Mouse (Mus musculus): ENCODE results near the gene Cracr2b. TPM values are rescaled to one million over a fixed set of nuclear protein-coding genes. Genes with fewer than 3 reads are reported as not detected.

Cracr2b gene
- polyA plus RNA-seq, 1 experiment from 2014 or later, result 4.1 TPM

DNA sequence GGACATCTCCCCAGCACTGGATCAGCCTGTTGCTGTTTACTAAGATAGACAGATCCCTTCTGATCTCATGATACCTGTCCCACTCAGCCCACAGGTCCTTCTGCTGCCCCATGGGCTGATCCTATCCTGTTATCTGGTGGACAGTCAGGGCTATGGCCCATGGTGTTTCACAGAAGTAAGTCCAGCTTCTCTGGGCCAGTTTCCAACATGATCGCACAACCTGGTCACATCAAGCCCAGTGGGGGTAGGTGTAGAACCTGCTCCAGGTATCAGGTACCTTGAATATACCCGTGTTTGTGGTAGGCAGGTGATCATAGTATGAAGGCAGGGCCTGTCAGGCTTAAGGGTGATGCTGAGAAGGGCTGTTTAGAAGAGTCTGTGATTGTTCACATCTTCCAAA, 34.5 kb downstream of the Cracr2b start:
- no peaks in the 10 kb centered on the region for H3K4me1 ChIP-seq
- no peak overlapping the region for H3K4me3 ChIP-seq
- 81% methylated on average over 2 of the region's 2 CpGs for WGBS
- H3K36me3 ChIP-seq, result peaks cover 53% of the 10 kb centered on the region
- H3K9me3 ChIP-seq (replicated peaks), result no peaks in the 10 kb centered on the region
- H3K27ac ChIP-seq (replicated peaks), result no peak overlapping the region
- DNase-seq (ENCODE audit: low spot score), result no peak
- H3K27me3 ChIP-seq (ENCODE audit: low read depth, poor library complexity, severe bottlenecking), result no peaks in the 10 kb centered on the region

DNA sequence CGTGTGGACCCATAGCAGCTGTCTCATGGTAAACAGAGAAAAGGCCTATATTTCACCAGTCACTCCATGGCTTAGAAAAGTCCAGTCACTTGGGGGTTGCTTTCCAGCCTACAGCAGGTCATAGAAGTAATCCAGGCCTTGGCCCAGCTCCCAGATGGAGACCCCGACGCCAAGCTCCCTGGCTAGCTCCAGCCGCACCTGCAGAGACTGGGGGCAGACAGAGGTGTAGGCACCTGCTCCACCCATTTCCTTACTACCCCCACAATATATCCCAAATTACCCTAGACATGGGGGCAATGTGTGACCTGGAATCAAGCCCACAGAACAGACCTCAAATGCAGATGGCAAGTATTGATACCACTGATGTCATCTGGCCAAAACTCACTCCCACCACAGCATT, 35.0 kb downstream of the Cracr2b start:
- H3K36me3 ChIP-seq, result peaks cover 53% of the 10 kb centered on the region
- 89% methylated on average over 4 of the region's 4 CpGs for WGBS
- no peak for DNase-seq (ENCODE audit: low spot score)
- no peaks in the 10 kb centered on the region for H3K4me1 ChIP-seq
- no peaks in the 10 kb centered on the region for H3K27me3 ChIP-seq (ENCODE audit: low read depth, poor library complexity, severe bottlenecking)
- no peak overlapping the region for H3K27ac ChIP-seq (replicated peaks)
- no peak overlapping the region for H3K4me3 ChIP-seq
- H3K9me3 ChIP-seq (replicated peaks), result no peaks in the 10 kb centered on the region

DNA sequence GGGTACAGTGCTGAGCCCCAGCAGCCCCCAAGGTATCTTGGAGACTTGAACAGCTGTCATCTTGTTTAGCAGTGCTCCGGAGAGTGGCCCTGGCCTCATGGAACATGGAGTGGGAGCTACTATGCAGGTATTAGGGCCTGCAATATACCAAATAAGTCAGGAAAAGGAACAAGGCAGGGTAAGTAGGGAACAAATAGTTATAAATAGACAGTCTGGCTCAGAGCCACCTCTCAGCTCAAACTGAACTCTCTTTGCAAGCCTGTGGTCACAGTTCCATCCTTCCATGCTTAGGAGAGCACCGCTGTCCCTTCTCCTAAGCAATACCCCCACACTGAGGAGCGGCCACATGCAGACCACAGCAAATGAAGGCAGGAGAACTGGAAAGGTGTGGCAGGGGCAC, 36.7 kb downstream of the Cracr2b start:
- no peak for DNase-seq (ENCODE audit: low spot score)
- H3K27me3 ChIP-seq (ENCODE audit: low read depth, poor library complexity, severe bottlenecking), result no peaks in the 10 kb centered on the region
- no peaks in the 10 kb centered on the region for H3K9me3 ChIP-seq (replicated peaks)
- H3K36me3 ChIP-seq, result peaks cover 40% of the 10 kb centered on the region
- 95% methylated on average over 3 of the region's 3 CpGs for WGBS
- no peak overlapping the region for H3K27ac ChIP-seq (replicated peaks)
- H3K4me3 ChIP-seq, result no peak overlapping the region
- H3K4me1 ChIP-seq, result no peaks in the 10 kb centered on the region

DNA sequence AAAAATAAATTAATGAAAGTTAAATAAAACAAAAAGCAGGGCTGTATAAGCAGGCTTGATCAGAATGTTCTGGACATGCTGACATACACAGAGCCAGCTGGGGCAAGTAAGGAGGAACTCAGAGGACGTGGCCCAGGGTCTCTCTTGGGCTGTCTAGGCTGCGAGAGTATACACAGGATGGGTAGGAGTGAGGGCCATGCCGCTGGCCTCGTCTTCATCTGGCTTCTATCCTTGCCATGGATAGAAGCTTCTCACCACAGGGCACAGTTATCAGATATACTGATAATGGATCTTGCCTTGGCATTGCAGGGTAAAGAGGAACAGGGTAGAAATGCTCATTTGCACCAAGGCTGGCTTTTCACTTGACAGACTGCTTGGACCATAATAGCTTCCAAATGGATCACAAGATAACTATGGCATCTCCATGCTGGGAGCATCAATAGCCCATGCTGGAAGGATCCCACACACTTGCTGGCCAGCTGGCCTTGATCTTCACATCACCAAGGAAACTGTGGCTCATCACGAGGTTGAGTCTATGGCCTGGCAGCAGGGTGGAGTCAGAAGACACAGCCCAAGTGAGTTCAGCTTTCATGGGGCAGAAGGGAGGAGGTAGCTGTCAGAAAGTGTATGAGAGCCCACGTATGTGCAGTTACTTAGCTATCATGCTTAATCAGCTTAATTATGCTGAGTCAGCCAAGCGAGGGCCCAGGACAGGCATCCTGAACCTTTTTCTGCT, 41.1 kb downstream of the Cracr2b start:
- no peak overlapping the region for H3K27ac ChIP-seq (replicated peaks)
- whole genome bisulfite sequencing, result 91% methylated on average over 7 of the region's 7 CpGs
- H3K36me3 ChIP-seq, result peaks cover 24% of the 10 kb centered on the region
- H3K9me3 ChIP-seq (replicated peaks), result no peaks in the 10 kb centered on the region
- H3K4me3 ChIP-seq, result no peak overlapping the region
- DNase-seq (ENCODE audit: low spot score), result no peak
- no peaks in the 10 kb centered on the region for H3K27me3 ChIP-seq (ENCODE audit: low read depth, poor library complexity, severe bottlenecking)
- H3K4me1 ChIP-seq, result peaks cover 11% of the 10 kb centered on the region

DNA sequence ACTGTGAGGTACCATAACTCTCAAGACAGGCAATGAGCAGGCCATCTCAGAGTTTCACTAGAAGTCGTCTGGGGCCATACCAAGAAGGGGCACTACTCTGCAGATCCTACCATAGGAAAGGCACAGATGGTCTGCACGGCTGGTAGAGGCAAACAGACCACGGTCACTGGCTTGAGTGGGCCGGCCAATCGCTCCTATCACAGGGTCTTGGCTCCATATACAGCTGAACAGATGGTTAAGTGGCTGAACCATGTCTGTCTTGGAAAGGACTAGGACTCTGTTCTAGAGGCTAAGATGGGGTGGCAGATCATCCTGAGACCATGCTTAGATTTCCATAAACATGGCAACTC, 41.6 kb downstream of the Cracr2b start:
- Histone ChIP-seq H3K27ac (replicated peaks) (no peak overlapping the region), H3K9me3 (replicated peaks) (no peaks in the 10 kb centered on the region), H3K36me3 (peaks cover 24% of the 10 kb centered on the region), H3K4me3 (no peak overlapping the region), H3K27me3 (ENCODE audit: low read depth, poor library complexity, severe bottlenecking) (no peaks in the 10 kb centered on the region), H3K4me1 (peaks cover 12% of the 10 kb centered on the region)
- WGBS, result 92% methylated on average over 5 of the region's 5 CpGs
- no peak for DNase-seq (ENCODE audit: low spot score)

DNA sequence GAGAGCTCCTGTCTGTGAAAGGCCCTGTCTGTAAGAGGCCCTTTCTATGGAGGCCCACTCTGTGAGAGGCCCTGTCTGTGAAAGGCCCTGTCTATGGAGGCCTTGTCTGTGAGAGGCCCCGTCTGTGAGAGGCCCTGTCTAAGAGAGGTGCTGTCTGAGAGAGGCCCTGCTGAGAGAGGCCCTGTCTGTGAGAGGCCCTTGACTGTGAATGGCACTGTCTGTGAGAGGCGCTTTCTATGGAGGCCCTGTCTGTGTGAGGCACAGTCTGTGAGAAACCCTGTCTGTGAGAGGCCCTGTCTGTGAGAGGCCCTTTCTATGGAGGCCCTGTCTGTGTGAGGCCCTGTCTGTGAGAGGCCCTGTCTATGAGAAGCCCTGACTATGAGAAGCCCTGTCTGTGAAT, 45.4 kb downstream of the Cracr2b start:
- H3K4me1 ChIP-seq, result peaks cover 30% of the 10 kb centered on the region
- H3K4me3 ChIP-seq, result peak overlapping the region; percentile 16; the same call in 1 of the 2 replicates
- H3K27me3 ChIP-seq (ENCODE audit: low read depth, poor library complexity, severe bottlenecking), result no peaks in the 10 kb centered on the region
- no peak for DNase-seq (ENCODE audit: low spot score)
- H3K36me3 ChIP-seq, result peaks cover 23% of the 10 kb centered on the region
- H3K9me3 ChIP-seq (replicated peaks), result no peaks in the 10 kb centered on the region
- peak overlapping the region; percentile 77 for H3K27ac ChIP-seq (replicated peaks)
- WGBS, result 89% methylated on average over 2 of the region's 2 CpGs

DNA sequence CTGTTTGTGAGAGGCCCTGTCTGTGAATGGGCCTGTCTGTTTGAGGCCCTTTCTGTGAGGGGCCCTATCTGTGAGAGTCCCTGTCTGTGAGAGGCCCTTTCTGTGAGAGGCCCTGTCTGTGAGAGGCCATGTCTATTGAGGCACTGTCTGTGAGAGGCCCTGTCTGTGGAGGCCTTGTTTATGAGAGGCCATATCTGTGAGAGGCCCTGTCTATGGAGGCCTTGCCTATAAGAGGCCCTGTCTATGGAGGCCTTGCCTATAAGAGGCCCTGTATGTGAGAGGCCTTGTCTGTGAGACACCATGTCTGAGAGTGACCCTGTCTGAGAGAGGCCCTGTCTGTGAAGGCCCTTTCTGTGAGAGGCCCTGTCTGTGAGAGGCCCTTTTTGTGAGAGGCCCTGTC, 47.3 kb downstream of the Cracr2b start:
- no peak overlapping the region for H3K4me3 ChIP-seq
- peaks cover 30% of the 10 kb centered on the region for H3K4me1 ChIP-seq
- no peak for DNase-seq (ENCODE audit: low spot score)
- no peaks in the 10 kb centered on the region for H3K27me3 ChIP-seq (ENCODE audit: low read depth, poor library complexity, severe bottlenecking)
- H3K9me3 ChIP-seq (replicated peaks), result no peaks in the 10 kb centered on the region
- peaks cover 20% of the 10 kb centered on the region for H3K36me3 ChIP-seq
- H3K27ac ChIP-seq (replicated peaks), result peak overlapping the region; percentile 77

DNA sequence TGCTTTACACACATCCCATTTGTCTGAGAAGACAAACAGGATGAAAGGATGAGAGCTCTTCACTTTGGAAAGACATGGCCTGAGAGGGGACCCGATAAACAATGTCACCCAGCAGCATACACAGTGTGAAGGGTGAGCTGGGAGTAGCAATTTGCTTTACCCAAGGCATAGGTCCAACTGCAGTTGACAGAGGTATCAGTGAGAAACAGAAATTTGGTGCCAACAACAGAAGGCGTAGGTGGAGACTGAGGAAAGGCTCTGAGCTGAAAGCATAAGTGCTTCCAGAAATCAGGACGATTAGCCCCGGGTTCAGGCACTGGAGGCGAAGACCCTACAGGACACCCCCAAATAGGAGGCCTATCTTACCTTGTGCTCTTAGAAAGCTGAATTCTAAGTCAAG, 49.3 kb downstream of the Cracr2b start:
- Histone ChIP-seq H3K27me3 (ENCODE audit: low read depth, poor library complexity, severe bottlenecking) (no peaks in the 10 kb centered on the region), H3K4me3 (no peak overlapping the region), H3K9me3 (replicated peaks) (no peaks in the 10 kb centered on the region), H3K36me3 (peaks cover 35% of the 10 kb centered on the region), H3K27ac (replicated peaks) (no peak overlapping the region), H3K4me1 (peaks cover 30% of the 10 kb centered on the region)
- 91% methylated on average over 5 of the region's 5 CpGs for WGBS
- no peak for DNase-seq (ENCODE audit: low spot score)

DNA sequence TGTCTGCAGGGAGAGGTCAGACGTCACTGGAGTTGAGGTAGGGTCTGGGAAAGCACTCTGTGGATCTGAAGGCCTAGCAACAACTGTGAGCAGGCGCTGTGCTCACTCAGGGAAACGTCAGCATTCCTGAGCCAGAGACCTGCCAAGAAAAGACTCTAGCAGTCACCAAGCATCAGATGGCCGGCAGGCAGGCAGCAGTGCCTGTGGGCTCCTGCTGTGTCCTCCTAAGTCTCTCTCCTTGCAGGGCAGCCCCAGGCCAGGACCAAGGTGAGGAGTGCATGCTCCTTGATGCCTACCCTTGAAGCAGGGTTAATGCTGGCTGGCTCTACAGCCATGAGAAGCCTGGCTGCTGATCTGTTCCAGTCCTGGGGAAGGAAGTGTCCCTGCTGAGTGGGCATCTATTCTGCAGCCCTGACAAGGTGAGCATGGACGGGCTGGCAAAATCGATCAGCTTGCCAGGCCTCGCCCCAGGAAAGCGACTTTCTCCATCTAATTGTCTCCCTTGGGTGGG, 49.8 kb downstream of the Cracr2b start:
- peaks cover 41% of the 10 kb centered on the region for H3K36me3 ChIP-seq
- 0 out of 2 replicates have a peak overlapping the region, but pooled peaks have one; percentile 52 for H3K27ac ChIP-seq (replicated peaks)
- DNase-seq (ENCODE audit: low spot score), result no peak
- H3K9me3 ChIP-seq (replicated peaks), result no peaks in the 10 kb centered on the region
- H3K4me3 ChIP-seq, result no peak overlapping the region
- no peaks in the 10 kb centered on the region for H3K27me3 ChIP-seq (ENCODE audit: low read depth, poor library complexity, severe bottlenecking)
- peaks cover 29% of the 10 kb centered on the region for H3K4me1 ChIP-seq
- 73% methylated on average over 8 of the region's 8 CpGs for WGBS

Other genes with a start within 250 kb of the Cracr2b start
- 3.8 and 5.1 TPM in 2 replicates for gene Lmntd2, start 247.0 kb upstream of the Cracr2b start, polyA plus RNA-seq (2016; fragmentation: Nextera tagmentation; extraction: Ambion mirVana)
- gene Rassf7, start 245.2 kb upstream of the Cracr2b start, polyA plus RNA-seq (2016; fragmentation: Nextera tagmentation; extraction: Ambion mirVana), result 55.6 and 57.2 TPM in 2 replicates
- gene Phrf1, start 232.3 kb upstream of the Cracr2b start, polyA plus RNA-seq (2016; fragmentation: Nextera tagmentation; extraction: Ambion mirVana), result 114 and 125 TPM in 2 replicates
- 0.58 and 1.4 TPM in 2 replicates for gene Irf7, start 194.6 kb upstream of the Cracr2b start, polyA plus RNA-seq (2016; fragmentation: Nextera tagmentation; extraction: Ambion mirVana)
- not detected in 2 replicates for gene Cdhr5, start 184.3 kb upstream of the Cracr2b start, polyA plus RNA-seq (2016; fragmentation: Nextera tagmentation; extraction: Ambion mirVana)
- gene Sct, start 182.0 kb upstream of the Cracr2b start, polyA plus RNA-seq (2016; fragmentation: Nextera tagmentation; extraction: Ambion mirVana), result 0.79 and 2.4 TPM in 2 replicates
- 0.32 and 0.62 TPM in 2 replicates for gene Drd4, start 169.1 kb upstream of the Cracr2b start, polyA plus RNA-seq (2016; fragmentation: Nextera tagmentation; extraction: Ambion mirVana)
- gene Deaf1, start 133.4 kb upstream of the Cracr2b start, polyA plus RNA-seq (2016; fragmentation: Nextera tagmentation; extraction: Ambion mirVana), result 57.4 and 67.2 TPM in 2 replicates
- gene Tmem80, start 133.4 kb upstream of the Cracr2b start, polyA plus RNA-seq (2016; fragmentation: Nextera tagmentation; extraction: Ambion mirVana), result 52.2 and 58.1 TPM in 2 replicates
- 3.4 and 3.8 TPM in 2 replicates for gene Eps8l2, start 122.2 kb upstream of the Cracr2b start, polyA plus RNA-seq (2016; fragmentation: Nextera tagmentation; extraction: Ambion mirVana)
- gene Taldo1, start 68.9 kb upstream of the Cracr2b start, polyA plus RNA-seq (2016; fragmentation: Nextera tagmentation; extraction: Ambion mirVana), result 339 and 342 TPM in 2 replicates
- gene Gatd1, start 47.0 kb upstream of the Cracr2b start, polyA plus RNA-seq (2016; fragmentation: Nextera tagmentation; extraction: Ambion mirVana), result 45.1 and 47.0 TPM in 2 replicates
- 8.9 and 15.1 TPM in 2 replicates for gene Cend1, start 31.6 kb upstream of the Cracr2b start, polyA plus RNA-seq (2016; fragmentation: Nextera tagmentation; extraction: Ambion mirVana)
- 43.7 and 48.4 TPM in 2 replicates for gene Slc25a22, start 23.2 kb upstream of the Cracr2b start, polyA plus RNA-seq (2016; fragmentation: Nextera tagmentation; extraction: Ambion mirVana)
- 18.8 and 20.9 TPM in 2 replicates for gene Pidd1, start 17.1 kb upstream of the Cracr2b start, polyA plus RNA-seq (2016; fragmentation: Nextera tagmentation; extraction: Ambion mirVana)
- gene Rplp2, start 13.7 kb upstream of the Cracr2b start, polyA plus RNA-seq (2016; fragmentation: Nextera tagmentation; extraction: Ambion mirVana), result 905 and 1,135 TPM in 2 replicates
- gene Pnpla2, start 5.9 kb upstream of the Cracr2b start, polyA plus RNA-seq (2016; fragmentation: Nextera tagmentation; extraction: Ambion mirVana), result 15.2 and 17.5 TPM in 2 replicates
- 17.3 and 17.6 TPM in 2 replicates for gene Cd151, start 6.3 kb downstream of the Cracr2b start, polyA plus RNA-seq (2016; fragmentation: Nextera tagmentation; extraction: Ambion mirVana)
- gene Polr2l, start 14.0 kb downstream of the Cracr2b start, polyA plus RNA-seq (2016; fragmentation: Nextera tagmentation; extraction: Ambion mirVana), result 82.1 and 85.0 TPM in 2 replicates
- 33.3 and 38.7 TPM in 2 replicates for gene Tspan4, start 14.1 kb downstream of the Cracr2b start, polyA plus RNA-seq (2016; fragmentation: Nextera tagmentation; extraction: Ambion mirVana)
- 25.0 and 29.4 TPM in 2 replicates for gene Chid1, start 78.8 kb downstream of the Cracr2b start, polyA plus RNA-seq (2016; fragmentation: Nextera tagmentation; extraction: Ambion mirVana)
- 104 and 112 TPM in 2 replicates for gene Ap2a2, start 101.1 kb downstream of the Cracr2b start, polyA plus RNA-seq (2016; fragmentation: Nextera tagmentation; extraction: Ambion mirVana)
- 0.14 and 0.20 TPM in 2 replicates for gene Muc6, start 194.2 kb downstream of the Cracr2b start, polyA plus RNA-seq (2016; fragmentation: Nextera tagmentation; extraction: Ambion mirVana)
- gene Muc2, start 229.2 kb downstream of the Cracr2b start, polyA plus RNA-seq (2016; fragmentation: Nextera tagmentation; extraction: Ambion mirVana), result 0.21 TPM in 2 replicates

Measured in midbrain, embryonic 10.5 days (tissue).